Mouse (Mus musculus): ENCODE results near the gene Actr3b.

DNA sequence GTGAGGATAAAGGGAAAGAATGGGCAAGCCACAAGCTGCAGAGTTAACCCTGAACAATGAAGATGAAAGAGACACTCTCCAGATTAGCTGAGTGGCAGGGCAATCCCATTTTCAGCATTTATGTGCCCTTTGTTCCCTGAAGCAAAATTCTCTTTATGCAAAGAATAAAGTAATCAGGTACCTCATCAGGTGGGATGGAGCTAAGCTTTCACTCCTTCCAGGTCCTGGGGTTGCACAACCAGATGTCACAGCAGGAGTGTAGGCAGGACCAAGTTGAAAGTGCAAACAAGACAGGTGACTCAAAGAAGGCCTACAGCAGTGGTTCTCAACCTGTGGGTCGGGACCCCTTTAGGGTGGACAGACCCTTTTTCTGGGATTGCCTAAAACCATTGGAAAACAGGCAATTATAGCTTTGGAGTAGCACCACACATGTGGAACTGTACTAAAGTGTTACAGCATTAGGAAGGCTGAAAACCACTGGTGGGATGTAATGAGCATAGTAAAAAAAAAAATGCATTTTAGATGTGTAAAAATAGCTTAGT lies 35.6 kb upstream of the Actr3b start:
- TF ChIP-seq CTCF (IDR thresholded peaks at IDR 0.05; ENCODE audit: control insufficient read depth, insufficient read depth, low read length) (no peak), POLR2A (IDR thresholded peaks at IDR 0.05; ENCODE audit: borderline replicate concordance, control insufficient read depth, low read depth, low read length) (no peak)
